Mouse (Mus musculus): ENCODE measurements around the gene Rab17.

The Rab17 gene

GRCm38 (mm10) chr1:90995916-90996315, 26.5 kb upstream of the Rab17 start:
- DNase-seq (ENCODE audit: low spot score in 2 of 2) = no peak

- DNase-seq (ENCODE audit: low spot score in 2 of 2) = no peak
Measured at GRCm38 (mm10) chr1:90981346-90981745, 11.9 kb upstream of the Rab17 start.

GRCm38 (mm10) chr1:90980638-90981330, 11.3 kb upstream of the Rab17 start:
- no peak for DNase-seq (ENCODE audit: low spot score in 2 of 2)

- no peak for DNase-seq (ENCODE audit: low spot score in 2 of 2)
Measured at GRCm38 (mm10) chr1:90975960-90976359, 6.5 kb upstream of the Rab17 start.

GRCm38 (mm10) chr1:90974906-90975649, 5.6 kb upstream of the Rab17 start:
- peak; percentile 69 to 76 for DNase-seq (ENCODE audit: low spot score in 2 of 2)

- DNase-seq (ENCODE audit: low spot score in 2 of 2) = no peak
Measured at GRCm38 (mm10) chr1:90973574-90973911, 4.1 kb upstream of the Rab17 start.

- peak; percentile 95 to 97 for DNase-seq (ENCODE audit: low spot score in 2 of 2)
Measured at GRCm38 (mm10) chr1:90972911-90973573, 3.6 kb upstream of the Rab17 start.

GRCm38 (mm10) chr1:90969881-90970390, 475 bp upstream of the Rab17 start:
- no peak for DNase-seq (ENCODE audit: low spot score in 2 of 2)

GRCm38 (mm10) chr1:90968649-90969048, 812 bp downstream of the Rab17 start:
- peak in 1 of 2 experiments; percentile 43 for DNase-seq (ENCODE audit: low spot score in 2 of 2)

- no peak for DNase-seq (ENCODE audit: low spot score in 2 of 2)
Measured at GRCm38 (mm10) chr1:90967583-90967982, 1.9 kb downstream of the Rab17 start.

GRCm38 (mm10) chr1:90962994-90963393, 6.5 kb downstream of the Rab17 start:
- DNase-seq (ENCODE audit: low spot score in 2 of 2) = no peak

GRCm38 (mm10) chr1:90962526-90962925, 6.9 kb downstream of the Rab17 start:
- no peak for DNase-seq (ENCODE audit: low spot score in 2 of 2)

- DNase-seq (ENCODE audit: low spot score in 2 of 2) = peak; percentile 53 to 75
Measured at GRCm38 (mm10) chr1:90956245-90957096, 13.0 kb downstream of the Rab17 start.

GRCm38 (mm10) chr1:90953688-90954087, 15.8 kb downstream of the Rab17 start:
- DNase-seq (ENCODE audit: low spot score in 2 of 2) = no peak

GRCm38 (mm10) chr1:90952808-90953207, 16.7 kb downstream of the Rab17 start, which contains the start of gene Prlh:
TSS of gene Prlh (plus strand) at chr1:90953108.
- DNase-seq (ENCODE audit: low spot score in 2 of 2) = no peak

GRCm38 (mm10) chr1:90951670-90952069, 17.8 kb downstream of the Rab17 start:
- no peak for DNase-seq (ENCODE audit: low spot score in 2 of 2)

GRCm38 (mm10) chr1:90949309-90949708, 20.2 kb downstream of the Rab17 start:
- DNase-seq (ENCODE audit: low spot score in 2 of 2) = no peak

- DNase-seq (ENCODE audit: low spot score in 2 of 2) = no peak
Measured at GRCm38 (mm10) chr1:90947252-90947651, 22.2 kb downstream of the Rab17 start.

GRCm38 (mm10) chr1:90945171-90945570, 24.3 kb downstream of the Rab17 start:
- DNase-seq (ENCODE audit: low spot score in 2 of 2) = no peak

GRCm38 (mm10) chr1:90939980-90940379, 29.5 kb downstream of the Rab17 start:
- DNase-seq (ENCODE audit: low spot score in 2 of 2) = no peak

GRCm38 (mm10) chr1:90936990-90937389, 32.5 kb downstream of the Rab17 start:
- no peak for DNase-seq (ENCODE audit: low spot score in 2 of 2)

- peak in 1 of 2 experiments; percentile 9 for DNase-seq (ENCODE audit: low spot score in 2 of 2)
Measured at GRCm38 (mm10) chr1:90933001-90933400, 36.5 kb downstream of the Rab17 start.

Measured in frontal cortex, postnatal 36 days (tissue).